Mouse (Mus musculus): Measurements from ENCODE around the gene Rhox3a2. TPM values are rescaled to one million over a fixed set of nuclear protein-coding genes. Genes with fewer than 3 reads are reported as not detected.
"Not testable (repeated sequence)": the region's sequence is repeated elsewhere in the genome, so short reads cannot be mapped to it uniquely, and the experiment has no call there.

Rhox3a2 gene
- polyA plus RNA-seq (2015; fragmentation: Nextera tagmentation; extraction: Ambion mirVana), result not detected in 2 replicates

DNA sequence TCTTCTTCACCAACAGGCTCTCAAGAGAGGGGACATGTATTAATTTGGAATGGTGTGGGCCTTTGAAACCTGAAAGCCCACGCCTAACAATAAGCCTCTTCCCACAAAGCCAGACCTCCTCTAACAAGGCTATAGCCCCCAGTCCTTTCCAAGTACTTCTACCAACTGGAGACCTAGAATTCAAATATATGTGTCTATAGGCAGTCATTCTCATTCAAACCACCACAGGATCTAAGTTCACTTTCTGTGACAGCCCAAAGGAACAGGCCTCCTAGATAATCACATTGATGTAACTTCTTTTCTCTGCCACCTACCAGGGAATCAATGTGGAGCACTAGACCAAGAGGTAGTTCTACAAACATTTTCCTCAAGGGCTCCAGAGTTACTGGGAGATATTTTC is at the start of gene Rhox3a2:
TSS of gene Rhox3a2 (plus strand) at position 301 of the 400 bp plus-strand sequence.
- not testable (repeated sequence) for H3K4me1 ChIP-seq; H3K9ac ChIP-seq; H3K36me3 ChIP-seq; H3K27me3 ChIP-seq; H3K4me3 ChIP-seq; ATAC-seq (ENCODE audit: insufficient number of reproducible peaks, low FRiP score, low TSS enrichment, low read depth); H3K4me2 ChIP-seq; H3K27ac ChIP-seq; H3K9me3 ChIP-seq
- WGBS, result no CpG with 5 or more reads among the region's 1 CpGs

DNA sequence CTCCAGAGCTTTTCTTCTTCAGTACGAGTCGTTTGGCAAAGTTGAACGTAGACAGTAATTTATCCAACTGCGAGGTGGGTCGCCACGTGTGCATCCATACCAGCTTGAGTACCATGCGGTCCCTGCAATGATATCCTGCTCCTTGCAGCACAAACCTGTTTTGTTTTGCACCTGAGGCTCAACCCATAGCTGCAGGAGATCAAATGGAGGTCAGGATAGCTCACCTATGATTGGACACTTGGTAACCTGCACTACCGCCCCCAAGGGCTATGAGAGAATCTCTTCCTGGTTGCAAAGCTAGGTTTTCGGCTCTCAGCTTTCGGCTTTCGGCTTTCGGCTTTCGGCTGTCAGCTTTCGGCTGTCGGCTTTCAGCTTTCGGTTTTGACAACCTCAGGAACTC is 10.7 kb downstream of the Rhox3a2 start, which contains the start of gene Rhox4a2:
TSS of gene Rhox4a2 (plus strand) at position 301 of the 400 bp plus-strand sequence.
- H3K9ac ChIP-seq; H3K4me1 ChIP-seq; H3K36me3 ChIP-seq; H3K9me3 ChIP-seq; H3K27ac ChIP-seq; ATAC-seq (ENCODE audit: insufficient number of reproducible peaks, low FRiP score, low TSS enrichment, low read depth); H3K4me2 ChIP-seq; H3K27me3 ChIP-seq; H3K4me3 ChIP-seq: not testable (repeated sequence)
- 89% methylated on average over 9 of the region's 16 CpGs for WGBS

DNA sequence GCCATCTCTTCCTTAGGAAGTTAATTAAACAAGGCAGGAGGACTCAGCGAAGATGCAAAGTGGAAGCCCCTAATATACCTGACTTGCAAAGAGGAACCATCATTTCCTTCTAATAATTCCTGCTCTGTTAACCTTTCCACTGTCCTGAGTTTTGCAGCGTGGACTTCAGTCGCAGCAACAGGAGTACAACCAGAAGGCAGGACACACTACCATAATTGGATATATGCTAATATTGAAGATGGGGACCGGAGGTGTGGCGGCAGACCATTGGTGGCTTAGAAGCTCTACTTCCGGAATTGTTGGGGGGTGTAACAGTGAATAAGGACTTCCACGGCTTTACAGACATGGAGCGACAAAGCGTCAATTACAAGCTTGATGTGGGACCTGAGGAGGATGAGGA is 31.9 kb downstream of the Rhox3a2 start, which contains the start of gene Rhox2b:
TSS of gene Rhox2b (plus strand) at position 301 of the 400 bp plus-strand sequence.
- not testable (repeated sequence) for H3K4me1 ChIP-seq; H3K4me3 ChIP-seq; H3K9me3 ChIP-seq; ATAC-seq (ENCODE audit: insufficient number of reproducible peaks, low FRiP score, low TSS enrichment, low read depth); H3K27ac ChIP-seq; H3K9ac ChIP-seq; H3K4me2 ChIP-seq; H3K27me3 ChIP-seq; H3K36me3 ChIP-seq
- WGBS, result no CpG with 5 or more reads among the region's 9 CpGs

DNA sequence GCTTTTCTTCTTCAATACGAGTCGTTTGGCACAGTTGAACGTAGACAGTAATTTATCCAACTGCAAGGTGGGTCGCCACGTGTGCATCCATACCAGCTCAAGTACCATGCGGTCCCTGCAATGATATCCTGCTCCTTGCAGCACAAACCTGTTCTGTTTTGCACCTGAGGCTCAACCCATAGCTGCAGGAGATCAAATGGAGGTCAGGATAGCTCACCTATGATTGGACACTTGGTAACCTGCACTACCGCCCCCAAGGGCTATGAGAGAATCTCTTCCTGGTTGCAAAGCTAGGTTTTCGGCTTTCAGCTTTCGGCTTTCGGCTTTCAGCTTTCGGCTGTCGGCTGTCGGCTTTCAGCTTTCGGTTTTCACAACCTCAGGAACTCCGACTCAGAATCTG is 52.4 kb downstream of the Rhox3a2 start, which contains the start of gene Rhox4b:
TSS of gene Rhox4b (plus strand) at position 301 of the 400 bp plus-strand sequence.
- not testable (repeated sequence) for H3K4me2 ChIP-seq; H3K9ac ChIP-seq; H3K4me1 ChIP-seq; H3K27me3 ChIP-seq; H3K4me3 ChIP-seq; ATAC-seq (ENCODE audit: insufficient number of reproducible peaks, low FRiP score, low TSS enrichment, low read depth); H3K9me3 ChIP-seq; H3K36me3 ChIP-seq; H3K27ac ChIP-seq
- 86% methylated on average over 15 of the region's 15 CpGs for WGBS

Other genes with a start within 250 kb of the Rhox3a2 start
- gene Akap14, start 211.2 kb upstream of the Rhox3a2 start, polyA plus RNA-seq (2015; fragmentation: Nextera tagmentation; extraction: Ambion mirVana), result not detected in 2 replicates
- gene Ndufa1, start 188.9 kb upstream of the Rhox3a2 start, polyA plus RNA-seq (2015; fragmentation: Nextera tagmentation; extraction: Ambion mirVana), result 385 and 433 TPM in 2 replicates
- 12.5 and 12.6 TPM in 2 replicates for gene Rnf113a1, start 188.8 kb upstream of the Rhox3a2 start, polyA plus RNA-seq (2015; fragmentation: Nextera tagmentation; extraction: Ambion mirVana)
- gene Gm9, start 169.0 kb upstream of the Rhox3a2 start, polyA plus RNA-seq (2015; fragmentation: Nextera tagmentation; extraction: Ambion mirVana), result not detected in 2 replicates
- not detected in 2 replicates for gene Rhox1, start 157.8 kb upstream of the Rhox3a2 start, polyA plus RNA-seq (2015; fragmentation: Nextera tagmentation; extraction: Ambion mirVana)
- gene Rhox2a, start 135.1 kb upstream of the Rhox3a2 start, polyA plus RNA-seq (2015; fragmentation: Nextera tagmentation; extraction: Ambion mirVana), result not detected in 2 replicates
- not detected in 2 replicates for gene Rhox3a, start 130.1 kb upstream of the Rhox3a2 start, polyA plus RNA-seq (2015; fragmentation: Nextera tagmentation; extraction: Ambion mirVana)
- gene Rhox4a, start 114.7 kb upstream of the Rhox3a2 start, polyA plus RNA-seq (2015; fragmentation: Nextera tagmentation; extraction: Ambion mirVana), result not detected in 2 replicates
- gene Rhox4a2, start 10.8 kb downstream of the Rhox3a2 start, polyA plus RNA-seq (2015; fragmentation: Nextera tagmentation; extraction: Ambion mirVana), result 0.36 and 0.70 TPM in 2 replicates
- gene Rhox2b, start 32.0 kb downstream of the Rhox3a2 start, polyA plus RNA-seq (2015; fragmentation: Nextera tagmentation; extraction: Ambion mirVana), result not detected in 2 replicates
- gene Rhox4b, start 52.5 kb downstream of the Rhox3a2 start, polyA plus RNA-seq (2015; fragmentation: Nextera tagmentation; extraction: Ambion mirVana), result 0.26 and 0.65 TPM in 2 replicates
- not detected in 2 replicates for gene Rhox2c, start 73.7 kb downstream of the Rhox3a2 start, polyA plus RNA-seq (2015; fragmentation: Nextera tagmentation; extraction: Ambion mirVana)
- gene Rhox3c, start 78.6 kb downstream of the Rhox3a2 start, polyA plus RNA-seq (2015; fragmentation: Nextera tagmentation; extraction: Ambion mirVana), result not detected in 2 replicates
- not detected in 2 replicates for gene Rhox4c, start 100.3 kb downstream of the Rhox3a2 start, polyA plus RNA-seq (2015; fragmentation: Nextera tagmentation; extraction: Ambion mirVana)
- not detected in 2 replicates for gene Rhox2d, start 113.4 kb downstream of the Rhox3a2 start, polyA plus RNA-seq (2015; fragmentation: Nextera tagmentation; extraction: Ambion mirVana)
- not detected in 2 replicates for gene Rhox4d, start 134.3 kb downstream of the Rhox3a2 start, polyA plus RNA-seq (2015; fragmentation: Nextera tagmentation; extraction: Ambion mirVana)
- not detected in 2 replicates for gene Rhox2e, start 150.4 kb downstream of the Rhox3a2 start, polyA plus RNA-seq (2015; fragmentation: Nextera tagmentation; extraction: Ambion mirVana)
- gene Rhox3e, start 162.0 kb downstream of the Rhox3a2 start, polyA plus RNA-seq (2015; fragmentation: Nextera tagmentation; extraction: Ambion mirVana), result not detected in 2 replicates
- gene Rhox4e, start 177.4 kb downstream of the Rhox3a2 start, polyA plus RNA-seq (2015; fragmentation: Nextera tagmentation; extraction: Ambion mirVana), result not detected in 2 replicates
- gene Rhox2f, start 191.4 kb downstream of the Rhox3a2 start, polyA plus RNA-seq (2015; fragmentation: Nextera tagmentation; extraction: Ambion mirVana), result not detected in 2 replicates
- not detected in 2 replicates for gene Rhox3f, start 201.0 kb downstream of the Rhox3a2 start, polyA plus RNA-seq (2015; fragmentation: Nextera tagmentation; extraction: Ambion mirVana)
- gene Rhox4f, start 227.7 kb downstream of the Rhox3a2 start, polyA plus RNA-seq (2015; fragmentation: Nextera tagmentation; extraction: Ambion mirVana), result not detected in 2 replicates
- not detected in 2 replicates for gene Rhox3g, start 248.6 kb downstream of the Rhox3a2 start, polyA plus RNA-seq (2015; fragmentation: Nextera tagmentation; extraction: Ambion mirVana)